Mouse (Mus musculus) heart, adult 2 months (tissue): ENCODE measurements around the gene Ppme1. TPM values are rescaled to one million over a fixed set of nuclear protein-coding genes. Genes with fewer than 3 reads are reported as not detected.

Experiments used
- DNase-seq, 2 experiments: peaks; one replicate each; pipeline ENCODE4 v3.0.0; 2021
- H3K27ac ChIP-seq: fragments of 200-600 bp; 2 replicates; pipeline ENCODE4 v1.8.1; 2022
- H3K27me3 ChIP-seq: fragments of 200-500 bp; 2 replicates; pipeline ENCODE4 v1.6.1; 2012; ENCODE audit warnings: mild to moderate bottlenecking, low read length, inconsistent platforms, mixed read lengths; ENCODE audit not compliant: control insufficient read depth, insufficient read depth
- H3K36me3 ChIP-seq: fragments of 200-500 bp; 2 replicates; pipeline ENCODE4 v1.6.1; 2012; ENCODE audit warnings: low read length, inconsistent platforms; ENCODE audit not compliant: control insufficient read depth, insufficient read depth
- H3K4me1 ChIP-seq: fragments of 200-500 bp; 2 replicates; pipeline ENCODE4 v1.6.1; 2011; ENCODE audit warnings: low read length; ENCODE audit not compliant: control insufficient read depth, insufficient read depth
- H3K4me3 ChIP-seq: fragments of 200-600 bp; 2 replicates; pipeline ENCODE4 v1.8.1; 2022
- H3K79me2 ChIP-seq: fragments of 200-500 bp; replicated peaks from 2 replicates; pipeline ENCODE4 v1.6.1; 2012; ENCODE audit warnings: mild to moderate bottlenecking, inconsistent platforms, low read length, moderate library complexity, mixed read lengths; ENCODE audit not compliant: control insufficient read depth, insufficient read depth
- H3K9ac ChIP-seq: fragments of 200-500 bp; 2 replicates; pipeline ENCODE4 v1.6.1; 2012; ENCODE audit warnings: low read depth, mild to moderate bottlenecking, control low read depth, inconsistent platforms, low read length, mixed read lengths
- CTCF ChIP-seq: fragments of 200-600 bp; IDR thresholded peaks from 2 replicates; pipeline ENCODE4 v1.8.1; 2022; ENCODE audit warnings: antibody characterized with exemption, mild to moderate bottlenecking, moderate library complexity
- EP300 ChIP-seq: fragments of 200-500 bp; IDR thresholded peaks from 2 replicates; pipeline ENCODE4 v1.6.1; 2011; ENCODE audit warnings: low read depth, low read length, control low read depth; ENCODE audit not compliant: insufficient read depth
- POLR2A ChIP-seq: fragments of 200-500 bp; IDR thresholded peaks from 2 replicates; pipeline ENCODE4 v1.6.1; 2011; ENCODE audit warnings: mild to moderate bottlenecking, low read depth, low read length, control low read depth; ENCODE audit not compliant: insufficient read depth
- WGBS: fragments of 180-500 bp; shearing (Covaris S2); methylation state at CpG from one replicate; pipeline ENCODE4 v1.1.7; 2018; 5-methylcytosine and 5-hydroxymethylcytosine counted together
- intact Hi-C: fragments of 180-260 bp; cut with DNase I; formaldehyde crosslinking; loops from one replicate; pipeline ENCODE4 v1.15.1; 2025
- polyA plus RNA-seq: library from polyadenylated mRNA; depleted of rRNA; stranded (reverse); fragments of >200 nt; gene quantifications from 2 replicates; pipeline ENCODE4 v1.2.3, GENCODE M21; 2012
- total RNA-seq, 2 experiments: library from RNA; stranded (reverse); gene quantifications; 2 replicates each; pipeline ENCODE4 v1.2.3; 2021

The Ppme1 gene
- total and polyA plus RNA-seq, 3 experiments: 32.5 to 80.7 (median 35.8) TPM

DNA sequence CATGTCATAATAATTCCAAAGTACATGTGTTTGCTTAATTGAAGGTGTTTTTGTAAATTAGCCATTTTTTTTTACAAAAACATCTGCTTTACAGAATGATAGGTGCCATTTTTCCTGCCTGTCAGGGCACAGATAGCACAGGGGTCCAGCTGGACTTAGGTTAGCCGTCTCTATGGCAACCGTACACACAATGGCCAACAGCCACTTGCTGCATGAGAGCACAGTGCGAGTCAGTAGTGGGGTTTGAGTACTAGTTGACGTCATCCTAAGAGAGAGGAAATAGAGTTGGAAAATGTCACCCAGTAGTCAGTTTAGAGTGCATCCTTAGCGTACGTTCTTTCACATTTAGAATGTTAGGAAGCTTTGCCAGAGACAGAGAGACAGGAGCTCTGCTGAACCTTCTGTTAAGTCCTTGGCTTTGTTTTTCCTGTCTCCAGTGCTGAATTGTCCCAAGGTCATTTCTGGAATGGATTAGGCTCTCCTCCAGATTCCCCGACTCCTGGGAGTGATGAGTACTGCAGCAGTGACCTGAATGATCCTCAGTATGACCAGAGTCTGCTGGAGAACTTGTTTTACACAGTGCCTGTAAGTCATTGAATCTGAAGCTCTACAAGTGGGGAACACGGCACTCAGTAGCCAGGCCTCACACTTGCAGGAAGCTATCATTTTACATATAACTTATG, 27.3 kb upstream of the Ppme1 start:
- Histone ChIP-seq H3K9ac (no peak overlapping the region), H3K36me3 (peaks cover 7% of the 10 kb centered on the region), H3K79me2 (no peaks in the 10 kb centered on the region), H3K27me3 (no peaks in the 10 kb centered on the region), H3K4me3 (no peak overlapping the region), H3K4me1 (peaks cover 2% of the 10 kb centered on the region; the same call in 1 of the 2 replicates), H3K27ac (peak overlapping the region; percentile 24; the same call in 1 of the 2 replicates)
- intact Hi-C loops: no loop called here
- DNase-seq: peak in 1 of 2 experiments; percentile 33
- TF ChIP-seq EP300 (no peak), CTCF (0 out of 2 replicates have a peak, but pooled peaks have one; percentile 15), POLR2A (no peak)
- 32% methylated on average over 8 of the region's 8 CpGs for WGBS

DNA sequence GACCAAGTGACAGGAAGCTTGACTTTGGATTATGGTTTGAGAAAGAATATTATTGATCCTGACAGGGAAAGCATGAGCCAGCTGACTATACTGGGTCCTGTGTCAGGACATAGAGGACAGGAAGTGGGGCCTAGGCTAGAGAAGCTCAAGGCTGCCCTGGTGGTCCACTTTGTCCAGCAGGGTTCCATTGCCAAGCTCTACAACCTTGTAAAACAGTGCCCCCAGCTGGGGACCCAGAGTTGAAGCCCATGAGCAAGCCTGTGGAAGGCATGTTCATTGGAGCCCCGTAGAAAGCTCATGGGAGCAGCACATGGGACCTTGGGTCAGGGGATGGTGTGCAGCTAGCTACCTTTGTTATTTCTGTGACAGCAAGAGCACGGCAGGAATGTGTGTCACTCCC, 20.2 kb upstream of the Ppme1 start:
- no peaks in the 10 kb centered on the region for H3K79me2 ChIP-seq
- H3K4me3 ChIP-seq: no peak overlapping the region
- intact Hi-C loops: no loop called here
- no peak overlapping the region for H3K27ac ChIP-seq
- no peaks in the 10 kb centered on the region for H3K27me3 ChIP-seq
- no peak for DNase-seq
- 72% methylated on average over 2 of the region's 2 CpGs for WGBS
- no peaks in the 10 kb centered on the region for H3K4me1 ChIP-seq
- TF ChIP-seq POLR2A (no peak), CTCF (peak; percentile 44), EP300 (no peak)
- no peaks in the 10 kb centered on the region for H3K36me3 ChIP-seq
- no peak overlapping the region for H3K9ac ChIP-seq

DNA sequence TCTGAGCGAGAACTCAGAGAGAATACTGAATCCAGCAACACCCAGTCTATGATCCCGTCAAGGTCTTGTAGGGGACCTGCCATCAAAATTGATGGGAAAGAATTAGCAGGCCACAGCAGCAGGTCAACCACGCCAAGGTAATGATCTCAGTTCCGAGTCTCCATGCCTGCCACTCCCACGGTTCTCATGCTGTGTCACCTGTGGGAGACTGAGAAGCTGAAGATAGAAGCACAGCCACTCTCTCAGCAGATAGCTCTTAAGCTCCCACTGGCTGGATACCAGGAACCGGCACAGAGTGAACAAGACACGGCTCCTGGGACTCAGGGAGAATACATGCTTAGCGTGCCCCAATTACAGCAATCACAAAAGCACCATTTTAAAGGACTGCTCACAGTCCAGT, 18.1 kb upstream of the Ppme1 start:
- H3K4me1 ChIP-seq: no peaks in the 10 kb centered on the region
- TF ChIP-seq CTCF (no peak), POLR2A (no peak), EP300 (no peak)
- intact Hi-C loops: loop anchor here (2.0 kb wide), 1 partner anchor 111 kb away; no protein-coding TSS in a partner anchor

DNA sequence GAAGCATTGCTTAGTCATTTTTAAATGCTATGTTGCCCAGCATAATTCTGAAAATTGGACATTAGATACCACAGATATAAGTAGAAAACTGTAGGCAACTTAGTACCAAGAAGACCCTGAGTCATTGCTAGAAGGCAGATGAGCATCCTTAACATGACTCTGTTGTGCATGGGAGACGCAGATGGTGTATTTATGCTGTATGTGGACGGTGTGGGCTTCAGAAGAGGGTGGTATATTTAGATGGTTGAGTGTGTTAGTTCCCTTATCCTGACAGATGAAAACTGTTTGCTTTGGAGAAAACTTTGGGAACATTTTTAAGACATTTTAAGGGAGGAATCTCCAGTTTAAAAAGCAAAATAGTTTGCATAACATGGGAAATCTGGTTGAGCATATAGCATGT, 16.1 kb upstream of the Ppme1 start:
- 97% methylated on average over 2 of the region's 2 CpGs for WGBS
- H3K36me3 ChIP-seq: no peaks in the 10 kb centered on the region
- intact Hi-C loops: no loop called here
- DNase-seq: no peak
- H3K4me3 ChIP-seq: no peak overlapping the region
- H3K9ac ChIP-seq: no peak overlapping the region
- H3K27me3 ChIP-seq: no peaks in the 10 kb centered on the region
- H3K4me1 ChIP-seq: no peaks in the 10 kb centered on the region
- H3K79me2 ChIP-seq: peaks cover 2% of the 10 kb centered on the region; the same call in 1 of the 2 replicates
- H3K27ac ChIP-seq: no peak overlapping the region
- TF ChIP-seq CTCF: no peak
- TF ChIP-seq EP300: no peak
- TF ChIP-seq POLR2A: no peak

More for the DNA sequence above, 18.1 kb upstream of the Ppme1 start:
- H3K79me2 ChIP-seq: peaks cover 2% of the 10 kb centered on the region; the same call in 1 of the 2 replicates
- no peak overlapping the region for H3K4me3 ChIP-seq
- H3K36me3 ChIP-seq: no peaks in the 10 kb centered on the region
- DNase-seq: no peak
- no peaks in the 10 kb centered on the region for H3K27me3 ChIP-seq
- H3K27ac ChIP-seq: no peak overlapping the region
- WGBS: 83% methylated on average over 8 of the region's 8 CpGs
- H3K9ac ChIP-seq: no peak overlapping the region

DNA sequence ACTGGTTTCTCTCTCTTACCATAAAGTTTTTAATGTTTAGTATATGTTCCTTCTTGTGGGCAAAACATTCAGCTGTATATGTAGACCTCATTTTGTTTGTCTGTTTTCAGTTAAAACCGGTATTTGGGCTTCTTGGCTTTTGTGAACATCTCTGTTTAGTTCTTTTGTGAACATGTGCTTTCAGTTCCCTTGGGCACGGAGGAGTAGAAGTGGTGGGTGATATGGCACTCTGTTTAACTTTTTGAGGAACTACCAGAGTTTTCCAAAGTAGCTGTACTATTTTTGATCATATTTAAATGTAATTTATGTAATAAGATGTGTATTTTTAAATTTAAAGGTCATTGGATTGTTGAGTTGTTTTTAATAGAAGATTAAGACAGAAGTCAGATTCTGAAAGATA, 11.1 kb upstream of the Ppme1 start:
- H3K36me3 ChIP-seq: no peaks in the 10 kb centered on the region; the same call in 1 of the 2 replicates
- H3K4me1 ChIP-seq: no peaks in the 10 kb centered on the region
- DNase-seq: no peak
- no peak overlapping the region for H3K9ac ChIP-seq
- TF ChIP-seq POLR2A: no peak
- WGBS: 68% methylated on average over 2 of the region's 2 CpGs
- intact Hi-C loops: no loop called here
- H3K27me3 ChIP-seq: no peaks in the 10 kb centered on the region
- H3K27ac ChIP-seq: no peak overlapping the region
- H3K79me2 ChIP-seq: peaks cover 2% of the 10 kb centered on the region; the same call in 1 of the 2 replicates
- H3K4me3 ChIP-seq: no peak overlapping the region

DNA sequence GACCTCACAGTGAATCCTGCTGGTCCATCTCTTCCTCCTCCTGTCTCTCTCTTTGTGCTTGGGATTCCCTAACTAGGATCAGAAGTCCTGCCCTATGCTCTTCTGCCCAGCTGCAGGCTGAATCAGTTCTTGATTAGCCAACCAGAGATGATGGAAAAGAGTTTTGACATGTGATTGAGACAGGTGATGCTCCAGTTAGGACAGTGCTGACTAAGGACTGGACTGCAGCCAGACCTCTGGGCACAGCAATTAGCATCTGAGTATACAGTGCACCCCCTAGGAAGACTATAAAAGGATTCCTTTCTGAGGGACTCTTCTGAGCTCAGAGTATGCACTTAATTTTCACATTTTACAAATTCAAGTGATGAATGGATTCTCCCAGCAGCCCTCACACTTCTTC, 9.1 kb upstream of the Ppme1 start:
- H3K36me3 ChIP-seq: no peaks in the 10 kb centered on the region; the same call in 1 of the 2 replicates
- TF ChIP-seq POLR2A (no peak), EP300 (no peak), CTCF (no peak)

More for the DNA sequence above, 9.1 kb upstream of the Ppme1 start:
- Histone ChIP-seq H3K27me3 (no peaks in the 10 kb centered on the region), H3K4me3 (no peak overlapping the region), H3K27ac (no peak overlapping the region), H3K9ac (no peak overlapping the region), H3K4me1 (no peaks in the 10 kb centered on the region), H3K79me2 (peaks cover 1% of the 10 kb centered on the region; the same call in 1 of the 2 replicates)
- intact Hi-C loops: no loop called here
- DNase-seq: no peak
